Mouse (Mus musculus) spleen, adult 2 months (tissue): ENCODE data around the gene Gm20661.

Experiments
- CTCF ChIP-seq: fragments of 200-500 bp; IDR thresholded peaks from 2 replicates; pipeline ENCODE4 v1.5.1; 2011; ENCODE audit warnings: mild to moderate bottlenecking, inconsistent platforms; ENCODE audit not compliant: insufficient read depth, insufficient read length, insufficient replicate concordance; ENCODE audit errors: extremely low read depth
- POLR2A ChIP-seq: fragments of 200-500 bp; IDR thresholded peaks from 2 replicates; pipeline ENCODE4 v1.6.1; 2011; ENCODE audit warnings: low read depth, low read length, inconsistent platforms

DNA sequence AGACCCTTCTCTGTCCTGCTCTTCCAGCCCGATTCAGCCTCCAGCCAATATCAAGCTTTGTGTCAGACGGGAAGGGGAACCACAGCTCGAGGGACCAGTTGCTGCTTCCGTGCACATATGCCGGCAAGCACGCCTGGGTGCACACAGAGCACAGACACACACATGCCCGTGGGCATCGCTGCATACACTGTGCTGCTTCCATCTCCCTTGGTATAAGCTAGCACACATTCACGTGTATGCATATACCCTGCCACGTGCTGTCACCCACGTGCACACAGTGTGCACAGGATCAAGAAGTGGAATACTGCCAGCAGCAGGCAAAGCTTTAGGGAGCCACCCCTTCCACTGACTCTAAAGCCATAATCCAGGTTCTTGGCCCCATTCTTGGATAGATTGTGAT lies 48.7 kb upstream of the Gm20661 start:
- TF ChIP-seq CTCF (no peak), POLR2A (no peak)
